Mouse (Mus musculus): Measurements from ENCODE around the gene Agmat. TPM values are rescaled to one million over a fixed set of nuclear protein-coding genes. Genes with fewer than 3 reads are reported as not detected.

Gene Agmat
- polyA plus RNA-seq, 2 experiments = 0.21 TPM; not detected in 1

DNA sequence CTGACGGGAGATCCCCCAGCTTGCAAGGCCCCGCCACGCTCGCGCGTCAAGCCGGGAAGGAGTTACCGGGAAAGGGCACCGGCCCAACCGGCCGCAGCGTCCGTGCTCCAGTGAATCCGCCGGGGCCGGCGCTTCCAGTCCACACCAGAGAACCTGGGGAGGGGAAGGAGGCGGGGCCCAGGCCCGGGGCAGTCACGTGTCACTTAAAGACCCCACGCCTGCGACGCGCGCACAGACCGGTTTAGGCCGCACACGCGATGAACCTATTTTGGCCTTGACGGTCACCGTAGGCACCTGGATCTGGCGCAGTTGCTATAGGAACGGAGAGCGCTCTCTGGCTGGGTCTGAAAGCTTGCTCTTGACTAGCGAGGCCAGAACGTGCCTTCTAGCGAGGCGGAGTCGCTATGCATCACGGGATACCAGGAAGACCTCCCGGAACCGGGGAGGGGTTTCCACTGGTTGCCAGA lies 44.1 kb downstream of the Agmat start, which contains the start of gene Dnajc16:
Gene Dnajc16, minus strand, starts transcription at position 408 of the 467 bp plus-strand sequence.
- WGBS = under 1% methylated on average over 37 of the region's 42 CpGs
- H3K27ac ChIP-seq (replicated peaks; ENCODE audit: low read depth, low read length) = 0 out of 2 replicates have a peak within 1 kb of the TSS, but pooled peaks have one; percentile 58
- H3K9me3 ChIP-seq (ENCODE audit: control insufficient read depth, low read length) = no peaks in the 10 kb centered on the region
- ATAC-seq (ENCODE audit: low FRiP score, low read depth) (peak; percentile 91), DNase-seq (ENCODE audit: low spot score) (peak; percentile 99)
- H3K36me3 ChIP-seq (ENCODE audit: control insufficient read depth, insufficient read depth, low read length) = peaks cover 14% of the 10 kb centered on the region
- H3K4me1 ChIP-seq (ENCODE audit: control insufficient read depth, insufficient read depth, low read length) = peaks cover 12% of the 10 kb centered on the region; the same call in 1 of the 2 replicates
- H3K9ac ChIP-seq (ENCODE audit: low read depth, low read length, severe bottlenecking) = peak within 1 kb of the TSS; percentile 87
- peak within 1 kb of the TSS; percentile 89 for H3K4me2 ChIP-seq (replicated peaks; ENCODE audit: low read depth, low read length, severe bottlenecking)
- H3K4me3 ChIP-seq (replicated peaks; ENCODE audit: low read length) = peak within 1 kb of the TSS; percentile 97
- TF ChIP-seq POLR2A (IDR thresholded peaks at IDR 0.05; ENCODE audit: borderline replicate concordance, extremely low read depth, insufficient read depth, insufficient read length) = peak; percentile 72; the same call in 1 of the 2 replicates
- H3K27me3 ChIP-seq (ENCODE audit: control insufficient read depth, insufficient read depth, low read length) = no peaks in the 10 kb centered on the region

DNA sequence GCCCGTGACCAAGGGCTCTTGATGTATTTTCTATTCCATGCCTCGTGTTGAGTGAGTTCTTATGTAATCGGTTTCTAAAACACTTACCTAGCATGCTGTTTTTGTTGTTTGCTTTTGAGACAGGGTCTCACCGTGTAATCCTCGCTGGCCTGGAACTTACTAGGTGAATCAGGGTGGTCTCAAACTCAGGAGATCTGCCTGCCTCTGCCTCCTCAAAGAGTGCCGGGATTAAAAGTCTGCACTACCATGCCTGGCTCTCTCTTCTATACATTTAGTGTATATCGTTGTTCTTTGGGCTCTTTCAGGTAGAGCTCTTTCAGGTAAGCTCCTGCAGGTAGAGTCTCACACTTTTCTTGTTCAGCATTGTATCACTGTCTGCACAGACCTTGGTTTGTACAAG lies 45.0 kb downstream of the Agmat start:
- H3K27me3 ChIP-seq (ENCODE audit: control insufficient read depth, insufficient read depth, low read length) = no peaks in the 10 kb centered on the region
- no peak overlapping the region for H3K4me3 ChIP-seq (replicated peaks; ENCODE audit: low read length)
- ATAC-seq (ENCODE audit: low FRiP score, low read depth) (no peak), DNase-seq (ENCODE audit: low spot score) (no peak)
- no peak overlapping the region for H3K9ac ChIP-seq (ENCODE audit: low read depth, low read length, severe bottlenecking)
- TF ChIP-seq POLR2A (IDR thresholded peaks at IDR 0.05; ENCODE audit: borderline replicate concordance, extremely low read depth, insufficient read depth, insufficient read length) = no peak
- H3K36me3 ChIP-seq (ENCODE audit: control insufficient read depth, insufficient read depth, low read length) = peaks cover 9% of the 10 kb centered on the region
- no peak overlapping the region for H3K27ac ChIP-seq (replicated peaks; ENCODE audit: low read depth, low read length)
- no peak overlapping the region; the same call in 1 of the 2 replicates for H3K4me2 ChIP-seq (replicated peaks; ENCODE audit: low read depth, low read length, severe bottlenecking)
- peaks cover 12% of the 10 kb centered on the region; the same call in 1 of the 2 replicates for H3K4me1 ChIP-seq (ENCODE audit: control insufficient read depth, insufficient read depth, low read length)
- H3K9me3 ChIP-seq (ENCODE audit: control insufficient read depth, low read length) = no peaks in the 10 kb centered on the region
- 92% methylated on average over 7 of the region's 7 CpGs for WGBS

DNA sequence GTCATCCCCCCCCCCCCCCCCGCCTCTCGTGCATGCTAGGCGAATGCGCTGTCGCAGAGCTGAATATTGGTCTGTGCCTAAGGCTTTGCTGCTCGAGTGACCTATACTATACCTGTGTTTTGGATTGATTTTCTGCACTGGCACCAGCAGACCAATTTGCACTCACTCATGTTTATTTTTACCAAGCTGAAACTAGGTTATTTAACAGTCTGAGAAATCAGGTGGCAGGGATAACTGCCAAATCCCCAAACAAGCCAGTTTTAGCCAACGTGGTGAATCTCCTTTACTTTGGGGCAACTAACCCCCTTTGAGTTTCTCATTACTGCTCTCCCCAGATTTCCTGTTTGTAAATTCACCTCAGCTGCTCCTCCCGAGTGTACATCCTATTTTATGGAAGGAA lies 45.5 kb downstream of the Agmat start:
- Histone ChIP-seq H3K4me1 (ENCODE audit: control insufficient read depth, insufficient read depth, low read length) (peaks cover 12% of the 10 kb centered on the region; the same call in 1 of the 2 replicates), H3K36me3 (ENCODE audit: control insufficient read depth, insufficient read depth, low read length) (peaks cover 12% of the 10 kb centered on the region; the same call in 1 of the 2 replicates), H3K27ac (replicated peaks; ENCODE audit: low read depth, low read length) (no peak overlapping the region), H3K4me3 (replicated peaks; ENCODE audit: low read length) (no peak overlapping the region), H3K4me2 (replicated peaks; ENCODE audit: low read depth, low read length, severe bottlenecking) (no peak overlapping the region), H3K9ac (ENCODE audit: low read depth, low read length, severe bottlenecking) (no peak overlapping the region), H3K27me3 (ENCODE audit: control insufficient read depth, insufficient read depth, low read length) (no peaks in the 10 kb centered on the region), H3K9me3 (ENCODE audit: control insufficient read depth, low read length) (no peaks in the 10 kb centered on the region)
- DNase-seq (ENCODE audit: low spot score) (no peak), ATAC-seq (ENCODE audit: low FRiP score, low read depth) (no peak)
- TF ChIP-seq POLR2A (IDR thresholded peaks at IDR 0.05; ENCODE audit: borderline replicate concordance, extremely low read depth, insufficient read depth, insufficient read length) = no peak
- WGBS = 89% methylated on average over 8 of the region's 8 CpGs

DNA sequence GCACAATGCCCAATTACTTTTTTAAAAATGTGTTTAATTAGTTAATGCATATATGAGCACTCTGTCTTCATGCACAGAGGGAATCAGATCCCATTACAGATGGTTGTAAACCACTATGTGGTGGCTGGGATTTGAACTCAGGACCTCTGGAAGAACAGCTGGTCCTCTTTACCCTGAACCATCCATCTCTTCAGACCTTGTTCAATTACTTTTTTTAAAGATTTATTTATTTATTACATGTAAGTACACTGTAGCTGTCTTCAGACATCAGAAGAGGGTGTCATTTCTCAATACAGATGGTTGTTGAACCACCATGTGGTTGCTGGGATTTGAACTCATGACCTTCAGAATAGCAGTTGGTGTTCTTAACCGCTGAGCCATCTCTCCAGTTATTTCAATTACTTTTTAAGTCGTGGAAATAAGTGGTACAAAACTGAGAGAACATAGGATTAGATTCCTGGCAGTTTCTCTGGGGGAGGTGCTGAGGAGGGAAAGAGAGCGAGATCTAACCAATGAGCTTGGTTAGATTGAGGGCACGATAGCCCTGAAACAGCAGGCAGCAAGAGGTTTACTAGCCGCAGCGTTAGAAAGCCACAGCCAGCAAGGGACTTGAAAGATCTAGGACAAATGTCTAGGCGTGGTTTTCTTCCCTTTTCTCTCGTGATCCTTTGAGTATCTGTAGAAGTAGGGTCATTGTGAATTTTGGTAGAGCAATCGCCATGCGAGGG lies 46.2 kb downstream of the Agmat start:
- ATAC-seq (ENCODE audit: low FRiP score, low read depth) = no peak
- H3K9ac ChIP-seq (ENCODE audit: low read depth, low read length, severe bottlenecking) = peak overlapping the region; percentile 67
- H3K4me1 ChIP-seq (ENCODE audit: control insufficient read depth, insufficient read depth, low read length) = peaks cover 12% of the 10 kb centered on the region; the same call in 1 of the 2 replicates
- peak overlapping the region; percentile 86 for H3K27ac ChIP-seq (replicated peaks; ENCODE audit: low read depth, low read length)
- H3K4me3 ChIP-seq (replicated peaks; ENCODE audit: low read length) = peak overlapping the region; percentile 71
- no peak for TF ChIP-seq POLR2A (IDR thresholded peaks at IDR 0.05; ENCODE audit: borderline replicate concordance, extremely low read depth, insufficient read depth, insufficient read length)
- WGBS = 8% methylated on average over 10 of the region's 10 CpGs
- H3K4me2 ChIP-seq (replicated peaks; ENCODE audit: low read depth, low read length, severe bottlenecking) = peak overlapping the region; percentile 60
- no peaks in the 10 kb centered on the region for H3K9me3 ChIP-seq (ENCODE audit: control insufficient read depth, low read length)
- peak; percentile 47 for DNase-seq (ENCODE audit: low spot score)
- H3K36me3 ChIP-seq (ENCODE audit: control insufficient read depth, insufficient read depth, low read length) = peaks cover 13% of the 10 kb centered on the region; the same call in 1 of the 2 replicates
- H3K27me3 ChIP-seq (ENCODE audit: control insufficient read depth, insufficient read depth, low read length) = no peaks in the 10 kb centered on the region

DNA sequence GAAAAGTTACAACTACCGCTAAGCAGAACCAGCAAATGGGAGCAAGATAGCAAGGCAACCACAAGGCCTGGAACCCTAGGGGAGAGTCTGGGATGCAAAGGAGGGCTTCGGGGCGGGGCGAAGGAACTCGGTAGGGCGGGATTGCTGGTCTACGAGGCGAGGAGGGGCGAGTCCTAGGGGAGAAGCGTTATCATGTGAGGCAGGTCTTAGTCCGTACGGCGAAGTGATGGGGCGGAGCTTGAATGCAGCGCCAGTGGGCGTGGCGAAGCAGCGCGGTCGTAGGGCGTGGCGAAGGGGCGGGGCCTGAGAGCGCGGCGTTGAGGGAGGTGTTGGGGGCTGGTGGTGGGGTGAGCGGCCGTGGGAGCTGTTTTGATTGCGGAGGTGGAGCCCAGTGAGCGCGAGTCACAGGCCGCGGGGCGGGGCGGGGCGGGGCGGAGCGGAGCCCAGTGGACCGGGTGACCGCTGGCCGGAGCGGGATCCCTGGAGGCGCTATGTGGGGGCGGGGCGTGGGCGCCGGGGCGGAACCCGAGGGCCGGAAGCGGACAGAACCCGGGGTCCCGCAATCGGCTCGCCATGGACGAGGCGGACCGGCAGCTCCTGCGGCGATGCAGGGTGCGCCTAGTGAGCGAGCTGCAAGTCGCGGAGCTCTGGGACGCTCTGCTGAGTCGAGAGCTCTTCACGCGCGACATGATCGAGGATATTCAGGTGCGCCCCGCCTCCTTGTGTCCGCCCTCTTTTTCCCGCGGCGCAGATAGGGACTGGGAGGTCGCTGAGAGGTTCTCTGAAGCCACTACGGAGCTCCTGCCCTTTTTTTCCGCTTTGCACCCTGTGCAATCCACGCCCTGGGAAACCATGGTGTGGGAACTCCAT lies 47.0 kb downstream of the Agmat start, which contains the start of gene Casp9:
Gene Casp9, plus strand, starts transcription at position 331 of the 870 bp plus-strand sequence.
- Histone ChIP-seq H3K36me3 (ENCODE audit: control insufficient read depth, insufficient read depth, low read length) (peaks cover 7% of the 10 kb centered on the region; the same call in 1 of the 2 replicates), H3K4me1 (ENCODE audit: control insufficient read depth, insufficient read depth, low read length) (peaks cover 12% of the 10 kb centered on the region; the same call in 1 of the 2 replicates), H3K27me3 (ENCODE audit: control insufficient read depth, insufficient read depth, low read length) (no peaks in the 10 kb centered on the region), H3K9ac (ENCODE audit: low read depth, low read length, severe bottlenecking) (peak within 1 kb of the TSS; percentile 67), H3K27ac (replicated peaks; ENCODE audit: low read depth, low read length) (peak within 1 kb of the TSS; percentile 86), H3K4me2 (replicated peaks; ENCODE audit: low read depth, low read length, severe bottlenecking) (peak within 1 kb of the TSS; percentile 60), H3K4me3 (replicated peaks; ENCODE audit: low read length) (peak within 1 kb of the TSS; percentile 71), H3K9me3 (ENCODE audit: control insufficient read depth, low read length) (no peaks in the 10 kb centered on the region)
- TF ChIP-seq POLR2A (IDR thresholded peaks at IDR 0.05; ENCODE audit: borderline replicate concordance, extremely low read depth, insufficient read depth, insufficient read length) = 0 out of 2 replicates have a peak, but pooled peaks have one; percentile 31
- ATAC-seq (ENCODE audit: low FRiP score, low read depth) = peak; percentile 84
- 1% methylated on average over 60 of the region's 80 CpGs for WGBS
- DNase-seq (ENCODE audit: low spot score) = peak; percentile 95

Data from limb, embryonic 14.5 days (tissue).